Mouse (Mus musculus) CH12.LX (cell line): ENCODE results near the gene Dbi. TPM values are rescaled to one million over a fixed set of nuclear protein-coding genes. Genes with fewer than 3 reads are reported as not detected.

Experiments
- DNase-seq: peaks from one replicate; pipeline ENCODE4 v3.0.0-alpha.2; 2013; ENCODE audit errors: extremely low read depth
- H3K27ac ChIP-seq: 2 replicates; pipeline ENCODE4 v1.5.1; 2012; ENCODE audit warnings: low read depth, mild to moderate bottlenecking, control low read depth, moderate library complexity; ENCODE audit not compliant: insufficient read depth
- H3K27me3 ChIP-seq: replicated peaks from 2 replicates; pipeline ENCODE3; 2012; ENCODE audit warnings: inconsistent platforms
- H3K36me3 ChIP-seq, 2 experiments: replicated peaks in 1 of 2; 2 replicates each; pipeline versions ENCODE3 to v1.6.1; 2012; ENCODE audit warnings: inconsistent platforms in 1 of 2, low read length in 1 of 2, mild to moderate bottlenecking in 1 of 2, mixed read lengths in 1 of 2, moderate library complexity in 1 of 2; ENCODE audit not compliant: control insufficient read depth in 1 of 2, insufficient read depth in 1 of 2
- H3K4me1 ChIP-seq, 2 experiments: 2 replicates each; pipeline ENCODE4 v1.6.1; 2012; ENCODE audit warnings: inconsistent platforms in 1 of 2, moderate library complexity in 1 of 2; ENCODE audit not compliant: insufficient read depth in 2 of 2, control insufficient read depth in 1 of 2
- H3K4me2 ChIP-seq: 2 replicates; pipeline ENCODE4 v1.6.1; 2012; ENCODE audit warnings: low read depth, mild to moderate bottlenecking, control low read depth; ENCODE audit not compliant: poor library complexity, insufficient read depth, severe bottlenecking
- H3K4me3 ChIP-seq, 3 experiments: fragments of 150-350 bp in 1 of 3; sonication (generic) in 1 of 3; replicated peaks in 1 of 3; 2 replicates each; pipeline versions ENCODE3 to v1.5.1; 2011 to 2012; ENCODE audit warnings: low read depth in 2 of 3, low read length in 2 of 3, mild to moderate bottlenecking in 2 of 3, moderate library complexity in 2 of 3, control low read depth in 1 of 3, improper control_type of control experiment in 1 of 3, inconsistent platforms in 1 of 3, mixed read lengths in 1 of 3; ENCODE audit not compliant: poor library complexity in 1 of 3
- H3K79me2 ChIP-seq: replicated peaks from 2 replicates; pipeline ENCODE4 v1.6.1; 2012; ENCODE audit warnings: mild to moderate bottlenecking, moderate library complexity; ENCODE audit not compliant: control insufficient read depth, poor library complexity, insufficient read depth, severe bottlenecking; ENCODE audit errors: extremely low read depth
- H3K9ac ChIP-seq: 2 replicates; pipeline ENCODE4 v1.6.1; 2012; ENCODE audit warnings: low read depth, mild to moderate bottlenecking, control low read depth, moderate library complexity; ENCODE audit not compliant: insufficient read depth
- H3K9me3 ChIP-seq: replicated peaks from 2 replicates; pipeline ENCODE3; 2012; ENCODE audit warnings: low read length, inconsistent platforms, mixed read lengths
- CHD1 ChIP-seq: IDR thresholded peaks from 2 replicates; pipeline ENCODE4 v1.6.1; 2012; ENCODE audit warnings: low read depth, low read length, improper control_type of control experiment, inconsistent platforms
- CHD2 ChIP-seq: IDR thresholded peaks from 2 replicates; pipeline ENCODE4 v1.6.1; 2011; ENCODE audit warnings: low read length, improper control_type of control experiment
- CTCF ChIP-seq, 2 experiments: IDR thresholded peaks in 1 of 2; conservative IDR thresholded peaks in 1 of 2; 2 replicates each; pipeline ENCODE4 v1.5.1; 2011 to 2012; ENCODE audit warnings: low read depth in 2 of 2, low read length in 2 of 2, improper control_type of control experiment in 1 of 2, inconsistent platforms in 1 of 2, mild to moderate bottlenecking in 1 of 2, moderate library complexity in 1 of 2
- ELF1 ChIP-seq: IDR thresholded peaks from 2 replicates; pipeline ENCODE4 v1.6.1; 2014; ENCODE audit warnings: low read depth, mild to moderate bottlenecking, inconsistent platforms, low read length, improper control_type of control experiment
- ETS1 ChIP-seq: conservative IDR thresholded peaks from 2 replicates; pipeline ENCODE4 v1.6.1; 2012; ENCODE audit warnings: low read depth, mild to moderate bottlenecking, inconsistent platforms, low read length, improper control_type of control experiment, moderate library complexity
- GABPA ChIP-seq: IDR thresholded peaks from 2 replicates; pipeline ENCODE4 v1.6.1; 2012; ENCODE audit warnings: low read depth, low read length, improper control_type of control experiment, inconsistent platforms; ENCODE audit not compliant: insufficient replicate concordance
- HCFC1 ChIP-seq: IDR thresholded peaks from 2 replicates; pipeline ENCODE4 v1.6.1; 2012; ENCODE audit warnings: low read depth, mild to moderate bottlenecking, inconsistent platforms, low read length, improper control_type of control experiment
- MAX ChIP-seq: IDR thresholded peaks from 2 replicates; pipeline ENCODE4 v1.6.1; 2011; ENCODE audit warnings: low read length, improper control_type of control experiment
- MEF2A ChIP-seq: IDR thresholded peaks from 2 replicates; pipeline ENCODE4 v1.6.1; 2014; ENCODE audit warnings: low read depth, mild to moderate bottlenecking, inconsistent platforms, low read length, improper control_type of control experiment, borderline replicate concordance
- MYC ChIP-seq: IDR thresholded peaks from 2 replicates; pipeline ENCODE4 v1.6.1; 2011; ENCODE audit warnings: low read depth, mild to moderate bottlenecking, improper control_type of control experiment, low read length
- NELFE ChIP-seq: IDR thresholded peaks from 2 replicates; pipeline ENCODE4 v1.6.1; 2011; ENCODE audit warnings: low read depth, low read length, improper control_type of control experiment
- PAX5 ChIP-seq: IDR thresholded peaks from 2 replicates; pipeline ENCODE4 v1.6.1; 2012; ENCODE audit warnings: low read length, inconsistent platforms, mixed read lengths
- POLR2A ChIP-seq: IDR thresholded peaks from 2 replicates; pipeline ENCODE4 v1.6.1; 2011; ENCODE audit warnings: low read depth, mild to moderate bottlenecking, improper control_type of control experiment, low read length
- RAD21 ChIP-seq: IDR thresholded peaks from 2 replicates; pipeline ENCODE4 v1.6.1; 2011; ENCODE audit warnings: low read depth, mild to moderate bottlenecking, low read length, improper control_type of control experiment, moderate library complexity
- RCOR1 ChIP-seq: conservative IDR thresholded peaks from 2 replicates; pipeline ENCODE4 v1.6.1; 2012; ENCODE audit warnings: low read depth, mild to moderate bottlenecking, inconsistent platforms, low read length, improper control_type of control experiment
- SIN3A ChIP-seq: IDR thresholded peaks from 2 replicates; pipeline ENCODE4 v1.6.1; 2012; ENCODE audit warnings: low read length, improper control_type of control experiment, inconsistent platforms
- TBP ChIP-seq: conservative IDR thresholded peaks from 2 replicates; pipeline ENCODE4 v1.6.1; 2011; ENCODE audit warnings: low read depth, low read length, improper control_type of control experiment
- TCF12 ChIP-seq: IDR thresholded peaks from 2 replicates; pipeline ENCODE4 v1.6.1; 2014; ENCODE audit warnings: low read depth, mild to moderate bottlenecking, inconsistent platforms, low read length, improper control_type of control experiment
- UBTF ChIP-seq: IDR thresholded peaks from 2 replicates; pipeline ENCODE4 v1.6.1; 2012; ENCODE audit warnings: low read depth, mild to moderate bottlenecking, inconsistent platforms, low read length, improper control_type of control experiment, moderate library complexity
- USF1 ChIP-seq: IDR thresholded peaks from 2 replicates; pipeline ENCODE4 v1.6.1; 2014; ENCODE audit warnings: low read depth, mild to moderate bottlenecking, inconsistent platforms, low read length, improper control_type of control experiment
- USF2 ChIP-seq: conservative IDR thresholded peaks from 2 replicates; pipeline ENCODE4 v1.6.1; 2011; ENCODE audit warnings: low read depth, low read length, improper control_type of control experiment
- ZC3H11A ChIP-seq: IDR thresholded peaks from 2 replicates; pipeline ENCODE4 v1.6.1; 2012; ENCODE audit warnings: low read depth, mild to moderate bottlenecking, inconsistent platforms, low read length, improper control_type of control experiment
- ZMIZ1 ChIP-seq: IDR thresholded peaks from 2 replicates; pipeline ENCODE4 v1.6.1; 2012; ENCODE audit warnings: low read depth, mild to moderate bottlenecking, inconsistent platforms, low read length, improper control_type of control experiment
- ZNF384 ChIP-seq: IDR thresholded peaks from 2 replicates; pipeline ENCODE4 v1.6.1; 2012; ENCODE audit warnings: low read depth, low read length, improper control_type of control experiment, inconsistent platforms
- dilution Hi-C: fragments of 300-500 bp; cut with MboI; formaldehyde crosslinking; loops from 2 replicates; pipeline ENCODE4 v1.14.3; 2020; ENCODE audit warnings: low sequenced_read_pairs; ENCODE audit not compliant: extremely low pct_unique_long_range_greater_than_20kb, extremely low pct_ligation_motif_present
- in situ Hi-C: fragments of 300-500 bp; cut with MboI; formaldehyde crosslinking; loops from 3 replicates; pipeline ENCODE4 v1.14.3; 2019; ENCODE audit warnings: low sequenced_read_pairs, low pct_ligation_motif_present, low pct_unique_long_range_greater_than_20kb, mixed read lengths
- polyA plus RNA-seq: library from polyadenylated mRNA; unstranded; fragments of >175 nt; gene quantifications from 2 replicates; pipeline ENCODE4 v1.2.1, GENCODE M21; 2012; ENCODE audit warnings: low read depth; ENCODE audit not compliant: insufficient read length
- total RNA-seq, 2 experiments: library from RNA; depleted of rRNA; stranded (reverse); fragments of 300-350 nt in 1 of 2; fragments of >200 nt in 1 of 2; gene quantifications; 2 replicates each; pipeline ENCODE4 v1.2.3; 2012 to 2014

The Dbi gene
- total and polyA plus RNA-seq, 3 experiments, result 346 to 499 (median 357) TPM

DNA sequence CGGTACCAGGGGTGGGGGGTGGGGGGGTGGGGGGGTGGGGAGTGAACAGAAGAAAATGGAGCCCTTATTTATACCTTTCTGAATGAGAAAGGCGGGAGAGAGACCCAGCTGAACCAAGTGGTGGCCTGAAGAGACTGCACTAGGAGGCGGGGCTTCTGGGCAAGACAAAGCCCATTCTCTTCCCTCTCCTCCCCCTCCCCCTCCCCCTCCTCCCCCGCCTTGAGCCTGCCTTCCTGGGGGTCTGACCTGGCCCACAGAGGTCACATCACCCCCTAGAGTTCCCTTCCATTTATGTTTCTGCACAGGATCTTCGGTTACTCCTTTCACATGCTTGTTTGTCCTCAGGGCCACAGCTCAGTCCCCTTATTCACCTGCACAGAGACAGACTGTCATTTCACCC, 31.7 kb downstream of the Dbi start:
- Histone ChIP-seq H3K4me2 (no peak overlapping the region), H3K9ac (no peak overlapping the region), H3K36me3 (no peaks in the 10 kb centered on the region), H3K79me2 (no peaks in the 10 kb centered on the region), H3K9me3 (peaks cover 2% of the 10 kb centered on the region), H3K4me1 (no peaks in the 10 kb centered on the region), H3K27ac (no peak overlapping the region)
- dilution Hi-C loops, result no loop called here
- no peak for DNase-seq
- in situ Hi-C loops, result no loop called here
- no peak for TF ChIP-seq USF1
- TF ChIP-seq RCOR1, result no peak
- no peak for TF ChIP-seq USF2
- no peak for TF ChIP-seq TCF12
- TF ChIP-seq MEF2A, result no peak
- TF ChIP-seq NELFE, result no peak
- TF ChIP-seq HCFC1, result no peak
- no peak for TF ChIP-seq ELF1
- no peak for TF ChIP-seq CTCF (conservative IDR thresholded peaks at IDR 0.05 in 1 of 2, IDR thresholded peaks at IDR 0.05 in 1 of 2; ENCODE audit: low read depth in 2 of 2, low read length in 2 of 2)
- TF ChIP-seq GABPA, result no peak
- TF ChIP-seq TBP, result no peak
- TF ChIP-seq SIN3A, result no peak
- TF ChIP-seq, all 38 proteins: peak for 0
- Histone ChIP-seq H3K4me3 (no peak overlapping the region), H3K27me3 (no peaks in the 10 kb centered on the region)

DNA sequence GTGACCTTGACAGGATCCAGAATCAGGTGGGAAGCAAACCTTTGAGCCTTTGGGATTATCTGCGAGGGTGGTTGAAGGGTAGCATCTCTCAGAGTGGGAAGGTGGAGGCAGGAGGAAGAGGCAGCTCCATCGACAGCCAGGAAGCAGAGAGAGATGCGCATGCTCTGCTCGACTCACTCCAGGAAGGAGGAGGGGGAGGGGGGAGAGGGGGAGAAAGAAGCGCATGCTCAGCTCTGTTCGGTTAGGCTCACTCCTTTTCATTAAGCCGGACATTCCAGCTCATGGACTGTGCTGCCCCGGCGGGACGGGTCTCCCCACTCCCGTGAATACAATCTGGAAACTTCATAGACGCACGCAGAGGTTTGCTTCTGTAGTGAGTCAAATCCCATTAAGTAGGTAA, 34.2 kb downstream of the Dbi start:
- H3K9ac ChIP-seq, result no peak overlapping the region
- dilution Hi-C loops (no loop called here), in situ Hi-C loops (no loop called here)
- H3K4me2 ChIP-seq, result no peak overlapping the region
- no peaks in the 10 kb centered on the region for H3K9me3 ChIP-seq
- no peak for DNase-seq
- H3K79me2 ChIP-seq, result no peaks in the 10 kb centered on the region
- TF ChIP-seq MAX, result no peak
- H3K36me3 ChIP-seq, result no peaks in the 10 kb centered on the region
- peaks cover 0 to 7% of the 10 kb centered on the region in 2 experiments; a peak in 2 of 4 replicates for H3K4me1 ChIP-seq
- H3K27ac ChIP-seq, result no peak overlapping the region
- peaks cover 1% of the 10 kb centered on the region for H3K27me3 ChIP-seq
- no peak overlapping the region for H3K4me3 ChIP-seq

DNA sequence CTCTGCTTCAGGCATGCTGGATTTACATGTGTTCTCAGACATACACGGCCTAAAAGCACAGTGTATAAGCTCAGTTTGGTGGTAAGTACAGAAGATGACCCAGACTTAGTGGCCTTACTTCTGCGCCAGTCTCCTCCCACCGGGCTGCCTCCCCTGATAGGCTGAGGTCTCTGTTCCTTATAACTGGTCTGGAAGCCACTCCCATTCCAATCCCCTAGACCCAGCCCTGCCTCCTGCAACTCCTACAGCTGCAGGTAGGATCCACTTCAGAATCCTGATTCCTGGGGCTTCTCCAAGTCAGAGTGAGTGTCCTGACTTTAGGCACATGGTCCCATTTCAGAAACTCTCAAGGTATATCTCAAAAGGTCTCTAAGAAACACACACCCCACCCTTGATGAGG, 35.2 kb downstream of the Dbi start:
- no peak overlapping the region for H3K9ac ChIP-seq

More for the DNA sequence above, 35.2 kb downstream of the Dbi start:
- in situ Hi-C loops, result no loop called here
- H3K4me3 ChIP-seq, result no peak overlapping the region
- peaks cover 1% of the 10 kb centered on the region for H3K27me3 ChIP-seq
- no peak for DNase-seq
- no peaks in the 10 kb centered on the region for H3K9me3 ChIP-seq
- H3K79me2 ChIP-seq, result no peaks in the 10 kb centered on the region
- H3K4me2 ChIP-seq, result no peak overlapping the region
- no peak overlapping the region for H3K27ac ChIP-seq
- peaks cover 7 to 17% of the 10 kb centered on the region in 2 experiments for H3K4me1 ChIP-seq
- H3K36me3 ChIP-seq, result no peaks in the 10 kb centered on the region
- dilution Hi-C loops, result no loop called here
- no peak for TF ChIP-seq MYC
- no peak for TF ChIP-seq CTCF (conservative IDR thresholded peaks at IDR 0.05 in 1 of 2, IDR thresholded peaks at IDR 0.05 in 1 of 2; ENCODE audit: low read depth in 2 of 2, low read length in 2 of 2)
- no peak for TF ChIP-seq ZC3H11A
- no peak for TF ChIP-seq RAD21
- TF ChIP-seq USF2, result no peak
- TF ChIP-seq RCOR1, result no peak
- no peak for TF ChIP-seq CHD2
- TF ChIP-seq ZMIZ1, result no peak
- no peak for TF ChIP-seq ETS1
- TF ChIP-seq PAX5, result no peak
- no peak for TF ChIP-seq POLR2A
- no peak for TF ChIP-seq UBTF
- TF ChIP-seq TBP, result no peak
- no peak for TF ChIP-seq ZNF384
- TF ChIP-seq CHD1, result no peak
